Mouse (Mus musculus) midbrain, embryonic 10.5 days (tissue): ENCODE data around the gene Usp10. TPM values are rescaled to one million over a fixed set of nuclear protein-coding genes. Genes with fewer than 3 reads are reported as not detected.

ENCODE experiments used
- DNase-seq: peaks from one replicate; pipeline ENCODE4 v3.0.0-alpha.2; 2017; ENCODE audit warnings: low spot score
- H3K27ac ChIP-seq: fragments of 300-500 bp; sonication (generic); replicated peaks from 2 replicates; pipeline ENCODE4 v1.5.1; 2016; ENCODE audit warnings: mild to moderate bottlenecking
- H3K27me3 ChIP-seq: fragments of 300-500 bp; sonication (generic); 2 replicates; pipeline ENCODE4 v1.6.1; 2016; ENCODE audit warnings: low read depth, mild to moderate bottlenecking; ENCODE audit not compliant: poor library complexity, severe bottlenecking
- H3K36me3 ChIP-seq: fragments of 300-500 bp; sonication (generic); 2 replicates; pipeline ENCODE4 v1.6.1; 2016; ENCODE audit warnings: mild to moderate bottlenecking, moderate library complexity
- H3K4me1 ChIP-seq: fragments of 300-500 bp; sonication (generic); 2 replicates; pipeline ENCODE4 v1.6.1; 2016
- H3K4me3 ChIP-seq: fragments of 300-500 bp; sonication (generic); 2 replicates; pipeline ENCODE4 v1.5.1; 2016; ENCODE audit warnings: mild to moderate bottlenecking, moderate library complexity
- H3K9me3 ChIP-seq: fragments of 300-500 bp; sonication (generic); replicated peaks from 2 replicates; pipeline ENCODE4 v1.6.1; 2016; ENCODE audit warnings: mild to moderate bottlenecking
- WGBS: fragments of 180-500 bp; shearing (Covaris S2); methylation state at CpG from one replicate; pipeline ENCODE4 v1.1.7; 2016; 5-methylcytosine and 5-hydroxymethylcytosine counted together
- polyA plus RNA-seq: library from polyadenylated mRNA; unstranded; fragments of >200 nt; fragmentation: Nextera tagmentation; extraction: Ambion mirVana; gene quantifications from 2 replicates; pipeline ENCODE4 v1.2.1, GENCODE M21; 2016

The Usp10 gene
- polyA plus RNA-seq, 1 experiment from 2014 or later = 227 TPM

DNA sequence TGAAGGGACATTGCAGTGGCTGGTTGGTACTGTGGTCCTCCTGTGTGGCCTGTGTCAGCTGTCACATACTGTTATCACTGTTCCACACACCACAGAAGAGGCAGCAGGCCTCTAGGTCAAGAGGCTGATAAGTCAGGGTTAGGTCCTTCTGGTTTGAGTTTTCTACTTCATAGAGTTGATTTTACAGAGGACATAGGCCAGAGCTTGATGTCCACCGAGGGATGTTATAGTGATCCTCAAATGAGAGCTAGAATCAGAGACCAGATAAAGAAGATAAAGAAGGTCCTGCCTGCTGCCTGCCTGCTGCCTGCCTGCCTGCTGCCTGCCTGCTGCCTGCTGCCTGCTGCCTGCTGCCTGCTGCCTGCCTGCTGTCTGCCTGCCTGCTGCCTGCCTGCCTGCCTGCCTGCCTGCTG is 8.0 kb downstream of the Usp10 start:
- Histone ChIP-seq H3K4me1 (peaks cover 40% of the 10 kb centered on the region), H3K27ac (no peak overlapping the region), H3K4me3 (no peak overlapping the region), H3K27me3 (no peaks in the 10 kb centered on the region), H3K9me3 (no peaks in the 10 kb centered on the region), H3K36me3 (peaks cover 38% of the 10 kb centered on the region)
- 92% methylated on average over 1 of the region's 1 CpGs for WGBS
- DNase-seq = no peak

DNA sequence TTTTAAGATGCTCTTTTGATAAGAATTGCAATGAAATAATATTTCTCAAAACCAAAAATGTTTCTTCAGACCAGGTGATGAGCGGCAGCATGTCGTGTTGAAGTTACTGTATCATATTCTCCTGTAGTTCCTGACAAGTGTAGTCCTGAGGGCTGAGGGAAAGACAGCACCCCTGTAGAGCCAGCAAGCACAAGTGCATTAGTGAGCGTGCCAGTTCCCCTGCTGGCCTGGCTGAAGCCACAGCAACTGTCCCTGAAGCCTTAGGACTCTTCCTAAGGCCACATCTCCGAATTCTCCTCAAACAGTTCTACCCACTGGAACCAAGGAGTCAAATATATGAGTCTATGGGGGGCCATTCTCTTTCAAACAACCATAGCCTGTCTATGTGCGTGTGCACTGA is 13.1 kb downstream of the Usp10 start:
- 92% methylated on average over 5 of the region's 5 CpGs for WGBS
- Histone ChIP-seq H3K36me3 (peaks cover 44% of the 10 kb centered on the region), H3K4me3 (no peak overlapping the region), H3K9me3 (no peaks in the 10 kb centered on the region), H3K27ac (no peak overlapping the region), H3K4me1 (peaks cover 26% of the 10 kb centered on the region), H3K27me3 (no peaks in the 10 kb centered on the region)
- no peak for DNase-seq

- WGBS = 94% methylated on average over 4 of the region's 4 CpGs
- peaks cover 27% of the 10 kb centered on the region for H3K4me1 ChIP-seq
- H3K36me3 ChIP-seq = peaks cover 36% of the 10 kb centered on the region
- H3K27me3 ChIP-seq = no peaks in the 10 kb centered on the region
- no peak overlapping the region for H3K27ac ChIP-seq
- H3K4me3 ChIP-seq = no peak overlapping the region
- DNase-seq = no peak
- no peaks in the 10 kb centered on the region for H3K9me3 ChIP-seq
Observed at GRCm38 (mm10) chr8:119925428-119925827, 15.3 kb downstream of the Usp10 start.

- no peaks in the 10 kb centered on the region for H3K27me3 ChIP-seq
- no peaks in the 10 kb centered on the region for H3K9me3 ChIP-seq
- no peak overlapping the region for H3K4me3 ChIP-seq
- H3K4me1 ChIP-seq = peaks cover 27% of the 10 kb centered on the region
- H3K27ac ChIP-seq = no peak overlapping the region
- no peak for DNase-seq
- H3K36me3 ChIP-seq = peaks cover 30% of the 10 kb centered on the region
- 80% methylated on average over 2 of the region's 2 CpGs for WGBS
Observed at GRCm38 (mm10) chr8:119926474-119926873, 16.3 kb downstream of the Usp10 start.

GRCm38 (mm10) chr8:119927422-119928092 is 17.4 kb downstream of the Usp10 start:
- Histone ChIP-seq H3K9me3 (no peaks in the 10 kb centered on the region), H3K4me3 (no peak overlapping the region), H3K4me1 (peaks cover 21% of the 10 kb centered on the region), H3K36me3 (peaks cover 41% of the 10 kb centered on the region), H3K27me3 (no peaks in the 10 kb centered on the region), H3K27ac (no peak overlapping the region)
- 50% methylated on average over 6 of the region's 6 CpGs for WGBS
- DNase-seq = no peak

DNA sequence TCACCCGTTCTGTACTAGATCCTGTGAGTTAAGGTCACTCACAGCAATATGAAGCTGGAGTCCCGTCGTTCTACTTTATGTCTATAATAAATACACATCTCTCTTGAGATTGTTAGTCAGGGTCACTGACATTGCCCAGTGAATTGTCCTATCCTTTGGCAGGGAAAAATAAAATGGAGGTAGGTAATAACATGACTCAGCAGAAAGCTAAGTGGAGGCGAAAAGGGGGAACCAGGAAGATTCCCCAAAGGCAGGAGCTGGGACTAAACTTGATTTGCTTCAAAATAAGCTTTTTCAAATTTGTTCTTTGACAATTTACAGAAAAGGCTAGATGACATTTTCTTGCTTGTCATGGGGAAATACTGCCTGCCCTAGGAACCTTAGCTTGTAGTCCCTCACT is 21.2 kb downstream of the Usp10 start:
- peaks cover 11% of the 10 kb centered on the region for H3K4me1 ChIP-seq
- DNase-seq = no peak
- H3K9me3 ChIP-seq = no peaks in the 10 kb centered on the region
- peaks cover 59% of the 10 kb centered on the region for H3K36me3 ChIP-seq
- H3K27ac ChIP-seq = no peak overlapping the region
- no peak overlapping the region for H3K4me3 ChIP-seq
- 92% methylated on average over 4 of the region's 4 CpGs for WGBS
- no peaks in the 10 kb centered on the region for H3K27me3 ChIP-seq

DNA sequence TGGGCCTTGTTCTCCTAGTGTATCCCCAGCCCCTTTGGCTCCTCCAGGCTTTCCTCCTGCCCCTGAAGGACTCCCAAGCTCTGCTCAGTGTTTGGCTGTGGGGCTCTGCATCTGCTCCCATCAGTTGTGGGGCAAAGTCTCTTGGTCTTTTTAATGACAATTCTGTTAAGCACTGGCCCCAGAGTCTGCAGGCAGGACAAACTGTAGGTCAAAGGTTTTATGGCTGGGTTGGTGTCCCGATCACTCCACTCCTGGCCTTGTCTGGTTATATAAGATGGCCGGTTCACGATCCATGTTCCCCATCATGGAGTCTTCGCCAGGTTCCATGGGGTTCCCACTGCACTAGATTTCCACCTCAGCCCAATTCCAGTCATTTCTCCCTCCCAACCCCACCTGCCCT is 23.5 kb downstream of the Usp10 start:
- WGBS = 98% methylated on average over 4 of the region's 4 CpGs
- no peak for DNase-seq
- no peaks in the 10 kb centered on the region for H3K27me3 ChIP-seq
- H3K36me3 ChIP-seq = peaks cover 76% of the 10 kb centered on the region
- H3K4me1 ChIP-seq = peaks cover 3% of the 10 kb centered on the region
- no peak overlapping the region for H3K27ac ChIP-seq
- no peaks in the 10 kb centered on the region for H3K9me3 ChIP-seq
- no peak overlapping the region for H3K4me3 ChIP-seq

DNA sequence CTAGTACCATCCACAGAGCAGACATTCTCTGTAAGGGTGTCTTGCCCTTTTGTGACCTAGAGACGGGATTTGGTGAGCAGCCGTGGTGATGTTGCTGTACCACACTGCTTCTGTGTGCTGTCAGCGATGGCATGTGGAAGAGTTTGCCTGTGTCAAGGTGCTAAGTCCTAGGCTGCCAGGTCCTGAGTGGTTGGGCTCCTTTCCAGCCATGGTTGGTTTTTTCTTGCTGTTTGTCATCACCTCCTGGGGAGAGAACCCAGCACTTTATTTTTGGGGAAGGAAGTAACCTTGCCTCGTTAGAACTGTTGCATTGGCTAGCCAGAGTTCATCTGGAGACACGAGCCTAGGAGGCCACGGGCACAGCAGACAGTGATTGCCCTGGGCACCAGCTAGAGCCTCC is 25.4 kb downstream of the Usp10 start:
- Histone ChIP-seq H3K27me3 (no peaks in the 10 kb centered on the region), H3K27ac (no peak overlapping the region), H3K4me1 (peaks cover under 1% of the 10 kb centered on the region), H3K36me3 (peaks cover 89% of the 10 kb centered on the region), H3K9me3 (no peaks in the 10 kb centered on the region), H3K4me3 (no peak overlapping the region)
- WGBS = 87% methylated on average over 6 of the region's 6 CpGs
- no peak for DNase-seq

- Histone ChIP-seq H3K27ac (no peak overlapping the region), H3K4me3 (no peak overlapping the region), H3K27me3 (no peaks in the 10 kb centered on the region), H3K36me3 (peaks cover 97% of the 10 kb centered on the region), H3K9me3 (no peaks in the 10 kb centered on the region), H3K4me1 (no peaks in the 10 kb centered on the region)
- DNase-seq = no peak
- WGBS = 92% methylated on average over 7 of the region's 7 CpGs
Observed at GRCm38 (mm10) chr8:119938481-119938880, 28.3 kb downstream of the Usp10 start.

GRCm38 (mm10) chr8:119939336-119939735 is 29.2 kb downstream of the Usp10 start:
- DNase-seq = no peak
- WGBS = 97% methylated on average over 2 of the region's 2 CpGs
- Histone ChIP-seq H3K36me3 (peaks cover 97% of the 10 kb centered on the region), H3K4me1 (no peaks in the 10 kb centered on the region), H3K9me3 (no peaks in the 10 kb centered on the region), H3K27me3 (no peaks in the 10 kb centered on the region), H3K27ac (no peak overlapping the region), H3K4me3 (no peak overlapping the region)

- Histone ChIP-seq H3K4me3 (no peak overlapping the region), H3K4me1 (no peaks in the 10 kb centered on the region), H3K36me3 (peaks cover 99% of the 10 kb centered on the region), H3K27me3 (no peaks in the 10 kb centered on the region), H3K9me3 (no peaks in the 10 kb centered on the region), H3K27ac (no peak overlapping the region)
- no peak for DNase-seq
- WGBS = 92% methylated on average over 18 of the region's 18 CpGs
Observed at GRCm38 (mm10) chr8:119941471-119941870, 31.3 kb downstream of the Usp10 start.

GRCm38 (mm10) chr8:119943616-119944015 is 33.5 kb downstream of the Usp10 start:
- no peak overlapping the region for H3K4me3 ChIP-seq
- 95% methylated on average over 10 of the region's 10 CpGs for WGBS

DNA sequence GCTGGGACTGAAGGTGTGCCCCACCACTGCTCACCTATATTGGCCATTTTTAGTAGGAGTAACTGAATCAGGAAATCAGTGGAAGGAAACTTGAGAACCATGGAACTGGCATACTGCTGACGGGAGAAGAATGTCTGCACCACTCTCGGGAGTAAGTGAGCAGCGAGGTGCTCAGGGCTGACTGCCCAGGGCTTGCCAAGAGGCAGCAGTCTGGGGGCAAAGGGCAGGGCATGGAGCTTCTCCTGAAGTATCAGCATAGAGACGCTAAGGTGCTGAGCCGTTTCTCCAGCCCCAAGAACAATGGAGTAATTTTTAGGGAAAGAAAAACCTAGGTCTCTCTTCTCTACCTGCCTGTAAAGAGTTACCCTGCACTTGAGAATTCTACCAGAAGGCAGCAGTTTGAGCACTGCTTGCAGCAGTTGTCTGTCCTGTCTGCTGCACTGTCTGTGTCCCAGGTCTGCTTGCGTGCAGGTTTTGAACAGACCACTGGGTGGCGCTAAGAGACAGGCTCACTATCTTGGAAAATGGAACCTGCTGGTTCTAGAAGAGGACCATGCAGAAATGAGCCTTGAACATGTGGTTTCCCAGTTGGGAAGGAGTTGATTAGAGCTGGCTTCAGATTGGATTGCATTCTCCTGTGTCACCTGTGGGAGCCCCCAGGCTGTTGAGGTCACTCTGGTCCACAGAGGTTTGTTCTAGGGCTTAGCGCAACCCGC is 34.1 kb downstream of the Usp10 start:
- H3K4me3 ChIP-seq = no peak overlapping the region
- WGBS = 73% methylated on average over 9 of the region's 9 CpGs
- no peaks in the 10 kb centered on the region for H3K27me3 ChIP-seq
- DNase-seq = peak; percentile 76
- H3K27ac ChIP-seq = no peak overlapping the region
- H3K9me3 ChIP-seq = no peaks in the 10 kb centered on the region
- H3K36me3 ChIP-seq = peaks cover 99% of the 10 kb centered on the region
- peaks cover 13% of the 10 kb centered on the region for H3K4me1 ChIP-seq

More at GRCm38 (mm10) chr8:119943616-119944015, 33.5 kb downstream of the Usp10 start:
- Histone ChIP-seq H3K9me3 (no peaks in the 10 kb centered on the region), H3K4me1 (peaks cover 10% of the 10 kb centered on the region), H3K36me3 (peaks cover 99% of the 10 kb centered on the region), H3K27me3 (no peaks in the 10 kb centered on the region), H3K27ac (no peak overlapping the region)
- DNase-seq = no peak
